Mouse (Mus musculus): ENCODE measurements around the gene Alg12.

GRCm38 (mm10) chr15:88840126-88840525 is 21.0 kb upstream of the Alg12 start:
- TF ChIP-seq CTCF (IDR thresholded peaks at IDR 0.05; ENCODE audit: low read depth) (no peak), EP300 (IDR thresholded peaks at IDR 0.05; ENCODE audit: low read depth) (peak; percentile 33; the same call in 1 of the 2 replicates)
